Mouse (Mus musculus): ENCODE measurements at regions not wholly inside any gene's neighbourhood (a gene's known extent, or its start where the extent isn't known, plus 50 kb on each side); places are given as distances from the start of the nearest gene placed in this dataset.

- no peaks in the 10 kb centered on the region for H3K36me3 ChIP-seq (ENCODE audit: control insufficient read depth, insufficient read depth, low read length)
- H3K9ac ChIP-seq (replicated peaks; ENCODE audit: low read depth, low read length) = no peak overlapping the region
- H3K9me3 ChIP-seq (ENCODE audit: control insufficient read depth, low read depth, low read length) = no peaks in the 10 kb centered on the region
- WGBS = 83% methylated on average over 7 of the region's 7 CpGs
- no peaks in the 10 kb centered on the region for H3K4me1 ChIP-seq (ENCODE audit: control insufficient read depth, insufficient read depth, low read length)
- no peaks in the 10 kb centered on the region for H3K27me3 ChIP-seq (ENCODE audit: control insufficient read depth, insufficient read depth, low read length)
- no peak overlapping the region for H3K4me3 ChIP-seq (ENCODE audit: low read depth, low read length)
- no peak overlapping the region for H3K27ac ChIP-seq (ENCODE audit: low read length)
- H3K4me2 ChIP-seq (replicated peaks; ENCODE audit: low read depth, low read length) = no peak overlapping the region
- ATAC-seq (ENCODE audit: insufficient number of reproducible peaks, insufficient read depth, low FRiP score, low read depth) = no peak
These were observed 135.3 kb downstream of the Cox18 start for GRCm38 (mm10) chr5:90088541-90088940.

GRCm38 (mm10) chr5:90086491-90086890 lies 137.3 kb downstream of the Cox18 start:
- 62% methylated on average over 6 of the region's 6 CpGs for WGBS
- H3K4me3 ChIP-seq (ENCODE audit: low read depth, low read length) = no peak overlapping the region
- H3K9ac ChIP-seq (replicated peaks; ENCODE audit: low read depth, low read length) = no peak overlapping the region

GRCm38 (mm10) chr5:90077025-90077536 lies 146.7 kb downstream of the Cox18 start:
- Histone ChIP-seq H3K4me1 (ENCODE audit: control insufficient read depth, insufficient read depth, low read length) (no peaks in the 10 kb centered on the region), H3K9ac (replicated peaks; ENCODE audit: low read depth, low read length) (no peak overlapping the region), H3K9me3 (ENCODE audit: control insufficient read depth, low read depth, low read length) (no peaks in the 10 kb centered on the region), H3K27me3 (ENCODE audit: control insufficient read depth, insufficient read depth, low read length) (no peaks in the 10 kb centered on the region), H3K4me3 (ENCODE audit: low read depth, low read length) (no peak overlapping the region), H3K36me3 (ENCODE audit: control insufficient read depth, insufficient read depth, low read length) (no peaks in the 10 kb centered on the region), H3K4me2 (replicated peaks; ENCODE audit: low read depth, low read length) (no peak overlapping the region), H3K27ac (ENCODE audit: low read length) (no peak overlapping the region)
- ATAC-seq (ENCODE audit: insufficient number of reproducible peaks, insufficient read depth, low FRiP score, low read depth) = no peak
- WGBS = 92% methylated on average over 6 of the region's 6 CpGs

More at GRCm38 (mm10) chr5:90086491-90086890, 137.3 kb downstream of the Cox18 start:
- H3K4me1 ChIP-seq (ENCODE audit: control insufficient read depth, insufficient read depth, low read length) = no peaks in the 10 kb centered on the region
- H3K27me3 ChIP-seq (ENCODE audit: control insufficient read depth, insufficient read depth, low read length) = no peaks in the 10 kb centered on the region
- H3K36me3 ChIP-seq (ENCODE audit: control insufficient read depth, insufficient read depth, low read length) = no peaks in the 10 kb centered on the region
- ATAC-seq (ENCODE audit: insufficient number of reproducible peaks, insufficient read depth, low FRiP score, low read depth) = no peak
- no peak overlapping the region for H3K27ac ChIP-seq (ENCODE audit: low read length)
- no peaks in the 10 kb centered on the region for H3K9me3 ChIP-seq (ENCODE audit: control insufficient read depth, low read depth, low read length)
- H3K4me2 ChIP-seq (replicated peaks; ENCODE audit: low read depth, low read length) = no peak overlapping the region

- no peak for ATAC-seq (ENCODE audit: insufficient number of reproducible peaks, insufficient read depth, low FRiP score, low read depth)
- 82% methylated on average over 11 of the region's 11 CpGs for WGBS
These were observed 148.0 kb downstream of the Cox18 start for GRCm38 (mm10) chr5:90075629-90076349.

GRCm38 (mm10) chr5:90071806-90072205 lies 152.0 kb downstream of the Cox18 start:
- Histone ChIP-seq H3K36me3 (ENCODE audit: control insufficient read depth, insufficient read depth, low read length) (no peaks in the 10 kb centered on the region), H3K4me1 (ENCODE audit: control insufficient read depth, insufficient read depth, low read length) (no peaks in the 10 kb centered on the region), H3K27ac (ENCODE audit: low read length) (no peak overlapping the region), H3K4me3 (ENCODE audit: low read depth, low read length) (no peak overlapping the region), H3K27me3 (ENCODE audit: control insufficient read depth, insufficient read depth, low read length) (no peaks in the 10 kb centered on the region), H3K9ac (replicated peaks; ENCODE audit: low read depth, low read length) (no peak overlapping the region), H3K4me2 (replicated peaks; ENCODE audit: low read depth, low read length) (no peak overlapping the region), H3K9me3 (ENCODE audit: control insufficient read depth, low read depth, low read length) (no peaks in the 10 kb centered on the region)
- ATAC-seq (ENCODE audit: insufficient number of reproducible peaks, insufficient read depth, low FRiP score, low read depth) = no peak
- 98% methylated on average over 2 of the region's 2 CpGs for WGBS

More at GRCm38 (mm10) chr5:90075629-90076349, 148.0 kb downstream of the Cox18 start:
- Histone ChIP-seq H3K27me3 (ENCODE audit: control insufficient read depth, insufficient read depth, low read length) (no peaks in the 10 kb centered on the region), H3K9ac (replicated peaks; ENCODE audit: low read depth, low read length) (no peak overlapping the region), H3K27ac (ENCODE audit: low read length) (no peak overlapping the region), H3K9me3 (ENCODE audit: control insufficient read depth, low read depth, low read length) (no peaks in the 10 kb centered on the region), H3K4me2 (replicated peaks; ENCODE audit: low read depth, low read length) (no peak overlapping the region), H3K4me3 (ENCODE audit: low read depth, low read length) (no peak overlapping the region), H3K36me3 (ENCODE audit: control insufficient read depth, insufficient read depth, low read length) (no peaks in the 10 kb centered on the region), H3K4me1 (ENCODE audit: control insufficient read depth, insufficient read depth, low read length) (no peaks in the 10 kb centered on the region)

GRCm38 (mm10) chr5:90068601-90069000 lies 155.2 kb downstream of the Cox18 start:
- no peak for ATAC-seq (ENCODE audit: insufficient number of reproducible peaks, insufficient read depth, low FRiP score, low read depth)
- H3K27me3 ChIP-seq (ENCODE audit: control insufficient read depth, insufficient read depth, low read length) = no peaks in the 10 kb centered on the region
- H3K4me1 ChIP-seq (ENCODE audit: control insufficient read depth, insufficient read depth, low read length) = no peaks in the 10 kb centered on the region
- H3K4me3 ChIP-seq (ENCODE audit: low read depth, low read length) = no peak overlapping the region
- H3K36me3 ChIP-seq (ENCODE audit: control insufficient read depth, insufficient read depth, low read length) = no peaks in the 10 kb centered on the region
- H3K4me2 ChIP-seq (replicated peaks; ENCODE audit: low read depth, low read length) = no peak overlapping the region
- H3K9me3 ChIP-seq (ENCODE audit: control insufficient read depth, low read depth, low read length) = no peaks in the 10 kb centered on the region
- no peak overlapping the region for H3K9ac ChIP-seq (replicated peaks; ENCODE audit: low read depth, low read length)
- H3K27ac ChIP-seq (ENCODE audit: low read length) = no peak overlapping the region

- Histone ChIP-seq H3K4me3 (ENCODE audit: low read depth, low read length) (no peak overlapping the region), H3K27ac (ENCODE audit: low read length) (no peak overlapping the region), H3K9me3 (ENCODE audit: control insufficient read depth, low read depth, low read length) (no peaks in the 10 kb centered on the region), H3K36me3 (ENCODE audit: control insufficient read depth, insufficient read depth, low read length) (no peaks in the 10 kb centered on the region), H3K4me1 (ENCODE audit: control insufficient read depth, insufficient read depth, low read length) (no peaks in the 10 kb centered on the region), H3K9ac (replicated peaks; ENCODE audit: low read depth, low read length) (no peak overlapping the region), H3K4me2 (replicated peaks; ENCODE audit: low read depth, low read length) (no peak overlapping the region), H3K27me3 (ENCODE audit: control insufficient read depth, insufficient read depth, low read length) (no peaks in the 10 kb centered on the region)
- ATAC-seq (ENCODE audit: insufficient number of reproducible peaks, insufficient read depth, low FRiP score, low read depth) = no peak
- 48% methylated on average over 7 of the region's 7 CpGs for WGBS
These were observed 156.0 kb downstream of the Cox18 start for GRCm38 (mm10) chr5:90067817-90068216.

GRCm38 (mm10) chr5:90065884-90066615 lies 157.8 kb downstream of the Cox18 start:
- H3K4me3 ChIP-seq (ENCODE audit: low read depth, low read length) = no peak overlapping the region
- no peaks in the 10 kb centered on the region for H3K27me3 ChIP-seq (ENCODE audit: control insufficient read depth, insufficient read depth, low read length)
- no peak overlapping the region for H3K27ac ChIP-seq (ENCODE audit: low read length)
- H3K36me3 ChIP-seq (ENCODE audit: control insufficient read depth, insufficient read depth, low read length) = no peaks in the 10 kb centered on the region
- no peak for ATAC-seq (ENCODE audit: insufficient number of reproducible peaks, insufficient read depth, low FRiP score, low read depth)
- no peaks in the 10 kb centered on the region for H3K9me3 ChIP-seq (ENCODE audit: control insufficient read depth, low read depth, low read length)
- H3K4me2 ChIP-seq (replicated peaks; ENCODE audit: low read depth, low read length) = no peak overlapping the region
- no peaks in the 10 kb centered on the region for H3K4me1 ChIP-seq (ENCODE audit: control insufficient read depth, insufficient read depth, low read length)
- H3K9ac ChIP-seq (replicated peaks; ENCODE audit: low read depth, low read length) = no peak overlapping the region
- WGBS = 57% methylated on average over 6 of the region's 6 CpGs

Data from stomach, embryonic 14.5 days (tissue).